Mouse (Mus musculus): ENCODE measurements at regions not wholly inside any gene's neighbourhood (a gene's known extent, or its start where the extent isn't known, plus 50 kb on each side); places are given as distances from the start of the nearest gene placed in this dataset.
A peak's percentile ranks its signal among the peaks of the same experiment; 100 is the strongest.

DNA sequence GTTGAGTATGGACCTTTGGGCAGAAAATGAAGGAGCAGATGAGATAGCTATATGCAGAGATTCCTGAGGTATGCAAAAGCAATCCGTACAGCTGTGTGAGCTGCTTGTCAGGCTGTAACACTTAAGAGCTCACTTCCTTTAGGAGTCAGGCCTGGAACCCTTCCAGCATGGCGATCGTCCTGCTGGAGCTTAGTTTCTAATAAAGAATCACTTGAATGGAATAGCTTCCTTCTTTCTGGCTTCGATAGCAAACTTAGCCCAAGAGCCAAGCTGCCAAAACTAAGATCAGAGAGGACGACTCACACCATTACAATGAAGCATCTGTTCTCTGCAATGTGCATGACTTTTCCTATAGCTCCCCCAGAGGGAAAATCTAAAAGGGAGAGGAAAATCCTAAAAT lies 253.4 kb upstream of the Amot start:
- peak; percentile 47 for DNase-seq (ENCODE audit: low read depth)

DNA sequence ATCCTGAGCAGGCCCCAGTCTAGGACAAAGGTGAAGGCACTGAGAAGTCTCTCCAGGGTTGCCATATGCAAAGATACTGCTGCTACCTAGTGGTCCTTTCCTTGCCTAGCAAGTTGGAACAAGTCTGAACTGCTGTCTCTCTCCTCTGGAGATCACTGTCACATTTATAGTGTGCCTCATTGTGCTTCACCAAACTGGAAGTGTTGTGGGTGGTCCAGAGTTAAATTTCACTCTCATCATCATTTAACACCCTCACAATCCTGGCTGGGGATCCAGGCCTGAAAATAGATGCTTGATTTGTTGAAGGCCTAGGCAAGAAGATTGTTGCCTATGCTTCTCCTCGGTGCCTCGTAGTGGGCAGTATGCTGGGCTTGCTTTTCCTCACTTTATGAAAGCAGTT lies 248.4 kb upstream of the Amot start:
- no peak for DNase-seq (ENCODE audit: low read depth)

Data from NIH3T3 (cell line).